Mouse (Mus musculus) embryonic facial prominence, embryonic 11.5 days (tissue): ENCODE results near the gene Cfdp1. TPM values are rescaled to one million over a fixed set of nuclear protein-coding genes. Genes with fewer than 3 reads are reported as not detected.

ENCODE experiments used
- ATAC-seq: fragments of 200-750 bp; cut with Nextera tagmentation; replicated peaks from 2 replicates; pipeline ENCODE4 v1.8.0; 2017; ENCODE audit warnings: low read depth; ENCODE audit not compliant: insufficient number of reproducible peaks, low FRiP score, low TSS enrichment
- DNase-seq: peaks from one replicate; pipeline ENCODE4 v3.0.0-alpha.2; 2015; ENCODE audit warnings: low spot score
- H3K27ac ChIP-seq: fragments of 300-500 bp; sonication (generic); replicated peaks from 2 replicates; pipeline ENCODE4 v1.5.1; 2014; ENCODE audit warnings: mild to moderate bottlenecking, low read depth, low read length, control low read depth
- H3K27me3 ChIP-seq: fragments of 300-500 bp; sonication (generic); 2 replicates; pipeline ENCODE4 v1.6.1; 2014; ENCODE audit warnings: mild to moderate bottlenecking, low read length, moderate library complexity, mixed read lengths; ENCODE audit not compliant: control insufficient read depth, insufficient read depth
- H3K36me3 ChIP-seq: fragments of 300-500 bp; sonication (generic); replicated peaks from 2 replicates; pipeline ENCODE4 v1.6.1; 2014; ENCODE audit warnings: low read depth, mild to moderate bottlenecking, low read length, moderate library complexity, mixed read lengths; ENCODE audit not compliant: control insufficient read depth, insufficient read depth
- H3K4me1 ChIP-seq: fragments of 300-500 bp; sonication (generic); 2 replicates; pipeline ENCODE4 v1.6.1; 2014; ENCODE audit warnings: low read length, mixed read lengths; ENCODE audit not compliant: control insufficient read depth, insufficient read depth
- H3K4me2 ChIP-seq: fragments of 300-500 bp; sonication (generic); 2 replicates; pipeline ENCODE4 v1.6.1; 2014; ENCODE audit warnings: low read depth, mild to moderate bottlenecking, control low read depth, low read length, moderate library complexity
- H3K4me3 ChIP-seq: fragments of 300-500 bp; sonication (generic); 2 replicates; pipeline ENCODE4 v1.5.1; 2014; ENCODE audit warnings: low read depth, low read length, control low read depth
- H3K9ac ChIP-seq: fragments of 300-500 bp; sonication (generic); replicated peaks from 2 replicates; pipeline ENCODE4 v1.6.1; 2014; ENCODE audit warnings: mild to moderate bottlenecking, control low read depth, low read length
- H3K9me3 ChIP-seq: fragments of 300-500 bp; sonication (generic); replicated peaks from 2 replicates; pipeline ENCODE4 v1.6.1; 2016; ENCODE audit warnings: mild to moderate bottlenecking, low read length, inconsistent platforms, mixed read lengths; ENCODE audit not compliant: control insufficient read depth
- WGBS: fragments of 180-500 bp; shearing (Covaris S2); extraction: QIAGEN DNeasy Blood & Tissue Kit; methylation state at CpG from one replicate; pipeline ENCODE4 v1.1.7; 2014; 5-methylcytosine and 5-hydroxymethylcytosine counted together
- polyA plus RNA-seq: library from polyadenylated mRNA; unstranded; fragments of >200 nt; fragmentation: Nextera tagmentation; extraction: Ambion mirVana; gene quantifications from 2 replicates; pipeline ENCODE4 v1.2.1, GENCODE M21; 2014

The Cfdp1 gene
- polyA plus RNA-seq, 1 experiment from 2014 or later, result 278 TPM

GRCm38 (mm10) chr8:111825219-111825618 is 28.9 kb downstream of the Cfdp1 start:
- peak; percentile 14 for DNase-seq
- Histone ChIP-seq H3K27me3 (no peaks in the 10 kb centered on the region), H3K4me2 (no peak overlapping the region), H3K4me3 (no peak overlapping the region), H3K36me3 (no peaks in the 10 kb centered on the region), H3K9me3 (no peaks in the 10 kb centered on the region), H3K27ac (no peak overlapping the region), H3K4me1 (no peaks in the 10 kb centered on the region), H3K9ac (no peak overlapping the region)
- 73% methylated on average over 6 of the region's 6 CpGs for WGBS
- no peak for ATAC-seq

DNA sequence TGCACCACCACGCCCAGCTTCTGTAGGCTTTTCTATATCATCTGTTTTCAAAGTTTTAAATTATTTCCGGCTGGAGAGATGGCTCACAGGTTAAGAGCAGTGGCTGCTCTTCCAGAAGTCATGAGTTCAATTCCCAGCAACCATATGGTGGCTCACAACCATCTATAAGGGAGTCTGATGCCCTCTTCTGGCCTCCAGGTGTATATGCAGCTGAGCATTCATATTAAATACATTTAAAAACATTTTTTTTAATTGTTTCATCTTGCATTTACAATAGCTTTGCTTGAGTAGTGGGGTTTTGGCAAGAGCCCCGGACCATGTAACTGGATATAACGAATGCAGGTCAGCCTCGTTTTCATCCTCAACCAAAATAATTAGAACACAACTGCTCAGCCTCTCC is 29.8 kb downstream of the Cfdp1 start:
- H3K4me1 ChIP-seq, result no peaks in the 10 kb centered on the region
- no peak overlapping the region for H3K9ac ChIP-seq
- no peaks in the 10 kb centered on the region for H3K27me3 ChIP-seq
- no peak overlapping the region for H3K4me2 ChIP-seq
- 92% methylated on average over 5 of the region's 5 CpGs for WGBS
- ATAC-seq (no peak), DNase-seq (no peak)
- no peaks in the 10 kb centered on the region for H3K9me3 ChIP-seq
- H3K36me3 ChIP-seq, result no peaks in the 10 kb centered on the region
- H3K27ac ChIP-seq, result no peak overlapping the region
- H3K4me3 ChIP-seq, result no peak overlapping the region

- Histone ChIP-seq H3K9ac (no peak overlapping the region), H3K4me1 (no peaks in the 10 kb centered on the region), H3K4me2 (no peak overlapping the region), H3K27ac (no peak overlapping the region), H3K27me3 (no peaks in the 10 kb centered on the region), H3K36me3 (no peaks in the 10 kb centered on the region), H3K4me3 (no peak overlapping the region), H3K9me3 (no peaks in the 10 kb centered on the region)
- 90% methylated on average over 10 of the region's 10 CpGs for WGBS
- ATAC-seq (no peak), DNase-seq (no peak)
These were observed 32.9 kb downstream of the Cfdp1 start for GRCm38 (mm10) chr8:111821199-111821598.

DNA sequence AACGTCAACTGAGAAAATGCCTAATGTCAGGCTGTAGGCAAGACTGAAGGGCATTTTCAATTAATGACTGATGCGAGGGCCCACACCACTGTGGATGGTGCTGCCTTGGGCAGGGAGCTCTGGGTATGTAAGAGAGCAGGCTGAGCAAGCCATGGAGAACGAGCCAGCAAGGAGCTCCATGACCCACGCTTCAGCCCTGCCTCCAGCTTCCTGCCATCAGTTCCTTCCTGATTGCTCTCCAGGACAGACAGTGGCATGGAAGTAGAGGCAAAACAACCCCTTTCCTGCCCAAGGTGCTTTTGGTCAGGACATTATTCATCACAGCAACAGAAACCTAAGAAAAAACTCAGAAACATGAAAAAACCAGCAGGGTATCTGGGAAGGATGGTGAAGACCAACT is 33.4 kb downstream of the Cfdp1 start:
- ATAC-seq (no peak), DNase-seq (no peak)
- Histone ChIP-seq H3K9me3 (no peaks in the 10 kb centered on the region), H3K4me3 (no peak overlapping the region), H3K4me2 (no peak overlapping the region), H3K9ac (no peak overlapping the region), H3K27me3 (no peaks in the 10 kb centered on the region), H3K4me1 (no peaks in the 10 kb centered on the region), H3K36me3 (no peaks in the 10 kb centered on the region), H3K27ac (no peak overlapping the region)
- WGBS, result 90% methylated on average over 4 of the region's 4 CpGs

DNA sequence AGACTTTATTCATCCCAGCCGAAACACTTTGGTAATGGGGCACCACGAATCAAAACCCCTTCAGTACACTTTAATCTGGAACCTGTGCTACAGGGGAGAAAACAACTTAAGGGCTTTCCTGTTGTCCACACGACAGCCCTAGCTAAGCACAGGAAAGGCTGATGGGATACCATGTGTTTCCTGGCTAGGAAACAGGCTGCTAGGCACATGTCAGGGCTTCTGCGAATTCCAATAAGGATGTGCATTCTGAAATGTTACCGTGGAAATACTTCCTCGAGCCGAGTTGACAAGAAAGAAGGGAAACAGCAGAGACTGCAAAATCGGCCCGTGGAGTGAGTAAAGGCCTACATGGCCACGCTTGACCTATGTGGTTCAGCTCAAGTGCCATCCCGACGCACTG is 34.1 kb downstream of the Cfdp1 start:
- H3K27ac ChIP-seq, result no peak overlapping the region
- no peaks in the 10 kb centered on the region for H3K27me3 ChIP-seq
- ATAC-seq (no peak), DNase-seq (no peak)
- no peak overlapping the region for H3K4me3 ChIP-seq
- H3K4me1 ChIP-seq, result no peaks in the 10 kb centered on the region
- no peak overlapping the region for H3K9ac ChIP-seq
- no peaks in the 10 kb centered on the region for H3K9me3 ChIP-seq
- no peak overlapping the region for H3K4me2 ChIP-seq
- WGBS, result 89% methylated on average over 12 of the region's 12 CpGs
- H3K36me3 ChIP-seq, result no peaks in the 10 kb centered on the region

- Histone ChIP-seq H3K4me2 (no peak overlapping the region), H3K9ac (no peak overlapping the region), H3K9me3 (no peaks in the 10 kb centered on the region), H3K27ac (no peak overlapping the region), H3K4me1 (no peaks in the 10 kb centered on the region), H3K36me3 (no peaks in the 10 kb centered on the region), H3K27me3 (no peaks in the 10 kb centered on the region), H3K4me3 (no peak overlapping the region)
- 90% methylated on average over 3 of the region's 3 CpGs for WGBS
- no peak for ATAC-seq
- DNase-seq, result no peak
These were observed 35.5 kb downstream of the Cfdp1 start for GRCm38 (mm10) chr8:111818556-111818955.

- Histone ChIP-seq H3K4me1 (no peaks in the 10 kb centered on the region), H3K9ac (no peak overlapping the region), H3K4me2 (no peak overlapping the region), H3K4me3 (no peak overlapping the region), H3K27ac (no peak overlapping the region), H3K36me3 (no peaks in the 10 kb centered on the region), H3K27me3 (no peaks in the 10 kb centered on the region), H3K9me3 (no peaks in the 10 kb centered on the region)
- ATAC-seq (no peak), DNase-seq (no peak)
- WGBS, result 88% methylated on average over 4 of the region's 4 CpGs
These were observed 39.0 kb downstream of the Cfdp1 start for GRCm38 (mm10) chr8:111815078-111815477.

GRCm38 (mm10) chr8:111813818-111814217 is 40.3 kb downstream of the Cfdp1 start:
- H3K9ac ChIP-seq, result no peak overlapping the region
- no peaks in the 10 kb centered on the region for H3K27me3 ChIP-seq
- DNase-seq, result no peak
- 94% methylated on average over 9 of the region's 9 CpGs for WGBS
- no peak overlapping the region for H3K4me3 ChIP-seq
- no peaks in the 10 kb centered on the region for H3K4me1 ChIP-seq
- H3K27ac ChIP-seq, result no peak overlapping the region
- no peaks in the 10 kb centered on the region for H3K36me3 ChIP-seq
- no peak overlapping the region for H3K4me2 ChIP-seq
- no peaks in the 10 kb centered on the region for H3K9me3 ChIP-seq
- ATAC-seq, result no peak
